Mouse (Mus musculus): ENCODE data around the gene Sergef. TPM values are rescaled to one million over a fixed set of nuclear protein-coding genes. Genes with fewer than 3 reads are reported as not detected.

Sergef gene
- polyA plus RNA-seq, 1 experiment from 2014 or later: 11.4 TPM

DNA sequence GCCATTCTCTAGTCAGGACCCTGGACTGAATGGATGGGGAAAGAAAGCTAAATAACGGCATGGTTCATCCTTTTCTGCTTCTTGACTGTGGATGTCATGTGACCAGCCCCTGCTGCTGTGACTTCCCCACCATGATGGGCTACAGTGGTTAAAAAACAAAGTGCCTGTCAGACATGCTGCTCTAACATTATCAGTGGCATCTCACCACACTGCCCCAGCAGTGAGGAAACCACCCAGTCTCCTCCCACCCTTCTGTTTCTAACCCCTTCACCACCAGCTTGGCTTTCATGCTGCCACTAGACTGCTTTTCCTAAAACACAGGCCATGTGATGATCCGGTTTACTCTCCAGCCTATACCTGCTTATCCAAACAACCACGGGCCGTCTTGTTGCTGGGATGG lies 140.0 kb downstream of the Sergef start:
- no peaks in the 10 kb centered on the region for H3K27me3 ChIP-seq (ENCODE audit: control insufficient read depth, insufficient read depth, low read length)
- H3K27ac ChIP-seq (ENCODE audit: low read length): no peak overlapping the region
- no peaks in the 10 kb centered on the region for H3K9me3 ChIP-seq (replicated peaks; ENCODE audit: control insufficient read depth, low read length)
- H3K4me3 ChIP-seq (ENCODE audit: low read length): no peak overlapping the region
- WGBS: 85% methylated on average over 4 of the region's 4 CpGs
- H3K4me1 ChIP-seq (ENCODE audit: control insufficient read depth, insufficient read depth, low read length): no peaks in the 10 kb centered on the region
- no peaks in the 10 kb centered on the region for H3K36me3 ChIP-seq (ENCODE audit: control insufficient read depth, insufficient read depth)
- ATAC-seq (replicated peaks; ENCODE audit: extremely low read depth, insufficient read depth, low FRiP score): no peak; the same call in 1 of the 2 replicates
- H3K9ac ChIP-seq (ENCODE audit: low read length): no peak overlapping the region
- H3K4me2 ChIP-seq (ENCODE audit: low read depth, low read length): no peak overlapping the region

DNA sequence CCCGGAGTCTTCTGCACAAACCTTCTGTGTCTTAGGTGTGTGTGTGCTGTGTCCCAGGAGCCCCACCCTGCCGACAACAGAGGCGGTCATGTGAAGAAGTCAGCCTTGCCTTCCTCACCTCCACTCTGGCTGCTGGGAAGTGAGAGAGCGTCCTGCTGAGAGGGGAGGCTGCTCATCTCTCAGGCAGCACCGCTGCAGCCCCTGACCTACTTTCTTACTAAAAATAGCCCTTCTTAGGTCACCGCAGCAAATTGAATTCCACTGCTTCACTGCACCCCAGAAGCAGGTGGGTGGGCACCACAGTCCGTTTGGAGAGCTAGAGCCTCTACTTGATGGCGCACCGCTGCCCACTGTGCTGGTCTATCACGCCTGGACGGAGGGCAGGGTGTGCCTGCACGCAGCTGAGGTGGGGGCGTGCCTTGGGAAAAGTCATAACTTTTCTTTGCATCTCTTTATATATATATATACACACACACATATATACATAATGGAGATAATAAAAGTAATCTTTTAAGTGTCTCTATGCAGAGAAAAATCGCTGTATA lies 147.4 kb downstream of the Sergef start:
- no peak overlapping the region for H3K4me3 ChIP-seq (ENCODE audit: low read length)
- H3K4me2 ChIP-seq (ENCODE audit: low read depth, low read length): no peak overlapping the region

DNA sequence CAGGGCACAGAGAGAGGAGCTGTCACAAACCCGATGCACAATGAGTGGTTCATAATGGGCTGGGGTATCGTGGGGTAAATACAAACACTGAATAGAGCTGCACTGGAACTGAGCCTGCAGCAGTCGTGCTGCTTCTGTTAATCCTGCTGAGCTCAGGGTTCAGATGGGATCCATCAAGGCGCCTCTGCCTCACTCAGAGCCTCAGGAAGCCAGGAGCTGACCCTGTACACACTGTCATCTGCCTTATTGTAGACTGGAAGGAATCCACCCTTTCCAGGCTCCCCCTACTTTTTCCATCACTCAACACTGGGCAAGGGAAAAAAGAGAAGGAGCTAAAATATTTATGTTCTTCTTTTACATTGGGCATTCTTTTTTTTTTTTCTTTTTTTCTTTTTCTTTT lies 152.3 kb downstream of the Sergef start:
- no peaks in the 10 kb centered on the region for H3K9me3 ChIP-seq (replicated peaks; ENCODE audit: control insufficient read depth, low read length)
- H3K36me3 ChIP-seq (ENCODE audit: control insufficient read depth, insufficient read depth): no peaks in the 10 kb centered on the region
- ATAC-seq (replicated peaks; ENCODE audit: extremely low read depth, insufficient read depth, low FRiP score): no peak
- H3K4me2 ChIP-seq (ENCODE audit: low read depth, low read length): no peak overlapping the region
- WGBS: 56% methylated on average over 4 of the region's 4 CpGs
- no peak overlapping the region for H3K4me3 ChIP-seq (ENCODE audit: low read length)
- H3K4me1 ChIP-seq (ENCODE audit: control insufficient read depth, insufficient read depth, low read length): peaks cover 7% of the 10 kb centered on the region
- no peak overlapping the region for H3K9ac ChIP-seq (ENCODE audit: low read length)
- no peak overlapping the region for H3K27ac ChIP-seq (ENCODE audit: low read length)
- H3K27me3 ChIP-seq (ENCODE audit: control insufficient read depth, insufficient read depth, low read length): no peaks in the 10 kb centered on the region

More for the DNA sequence above, 147.4 kb downstream of the Sergef start:
- Histone ChIP-seq H3K27ac (ENCODE audit: low read length) (no peak overlapping the region), H3K4me1 (ENCODE audit: control insufficient read depth, insufficient read depth, low read length) (no peaks in the 10 kb centered on the region), H3K9ac (ENCODE audit: low read length) (no peak overlapping the region), H3K27me3 (ENCODE audit: control insufficient read depth, insufficient read depth, low read length) (no peaks in the 10 kb centered on the region), H3K9me3 (replicated peaks; ENCODE audit: control insufficient read depth, low read length) (no peaks in the 10 kb centered on the region), H3K36me3 (ENCODE audit: control insufficient read depth, insufficient read depth) (no peaks in the 10 kb centered on the region)
- no peak for ATAC-seq (replicated peaks; ENCODE audit: extremely low read depth, insufficient read depth, low FRiP score)
- WGBS: 43% methylated on average over 14 of the region's 14 CpGs

DNA sequence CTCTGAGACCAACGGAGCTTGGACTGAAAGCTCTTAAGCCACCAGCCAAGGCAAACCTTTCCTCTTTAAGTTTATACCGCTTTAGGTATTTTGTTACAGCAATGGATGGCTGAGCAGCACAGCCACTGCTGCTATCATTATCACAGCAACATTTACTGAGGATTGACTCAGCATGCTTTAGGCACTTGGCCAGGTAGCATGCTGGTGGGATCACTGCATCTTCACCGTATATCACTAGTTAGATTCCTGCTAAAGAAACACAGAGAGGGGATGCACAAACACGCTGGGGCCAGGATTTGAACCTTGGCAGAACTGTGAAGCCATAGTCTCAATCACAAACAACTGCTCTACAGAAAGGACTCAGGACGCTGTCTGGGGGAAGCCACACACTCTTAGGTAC lies 152.8 kb downstream of the Sergef start:
- Histone ChIP-seq H3K36me3 (ENCODE audit: control insufficient read depth, insufficient read depth) (no peaks in the 10 kb centered on the region), H3K27me3 (ENCODE audit: control insufficient read depth, insufficient read depth, low read length) (no peaks in the 10 kb centered on the region), H3K27ac (ENCODE audit: low read length) (no peak overlapping the region), H3K4me3 (ENCODE audit: low read length) (no peak overlapping the region), H3K4me1 (ENCODE audit: control insufficient read depth, insufficient read depth, low read length) (peaks cover 13% of the 10 kb centered on the region), H3K9ac (ENCODE audit: low read length) (no peak overlapping the region), H3K9me3 (replicated peaks; ENCODE audit: control insufficient read depth, low read length) (no peaks in the 10 kb centered on the region), H3K4me2 (ENCODE audit: low read depth, low read length) (no peak overlapping the region)
- ATAC-seq (replicated peaks; ENCODE audit: extremely low read depth, insufficient read depth, low FRiP score): no peak
- 77% methylated on average over 5 of the region's 5 CpGs for WGBS

DNA sequence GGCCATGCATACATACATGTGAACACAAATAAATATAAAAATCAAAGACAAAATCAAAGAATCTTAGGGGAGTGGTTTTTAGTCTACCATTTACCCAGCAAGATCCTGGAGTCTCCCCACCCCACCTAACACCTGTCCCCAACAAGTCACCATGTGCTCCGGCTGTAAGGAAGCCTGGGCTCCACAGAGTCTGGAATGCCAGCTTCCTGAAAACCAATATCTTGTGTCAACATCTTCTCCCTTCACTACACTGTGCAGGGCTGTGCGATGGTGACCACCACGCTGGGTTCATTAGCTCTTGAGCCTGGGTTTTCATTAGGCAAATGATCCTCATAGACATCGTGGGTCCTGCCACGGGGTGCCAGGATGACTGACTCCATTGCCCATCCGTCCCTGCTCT lies 155.4 kb downstream of the Sergef start:
- no peak overlapping the region for H3K4me2 ChIP-seq (ENCODE audit: low read depth, low read length)
- H3K27ac ChIP-seq (ENCODE audit: low read length): no peak overlapping the region
- ATAC-seq (replicated peaks; ENCODE audit: extremely low read depth, insufficient read depth, low FRiP score): no peak
- 76% methylated on average over 6 of the region's 6 CpGs for WGBS
- no peaks in the 10 kb centered on the region for H3K9me3 ChIP-seq (replicated peaks; ENCODE audit: control insufficient read depth, low read length)
- H3K9ac ChIP-seq (ENCODE audit: low read length): no peak overlapping the region
- no peak overlapping the region for H3K4me3 ChIP-seq (ENCODE audit: low read length)
- H3K36me3 ChIP-seq (ENCODE audit: control insufficient read depth, insufficient read depth): no peaks in the 10 kb centered on the region
- no peaks in the 10 kb centered on the region for H3K27me3 ChIP-seq (ENCODE audit: control insufficient read depth, insufficient read depth, low read length)
- H3K4me1 ChIP-seq (ENCODE audit: control insufficient read depth, insufficient read depth, low read length): peaks cover 17% of the 10 kb centered on the region

DNA sequence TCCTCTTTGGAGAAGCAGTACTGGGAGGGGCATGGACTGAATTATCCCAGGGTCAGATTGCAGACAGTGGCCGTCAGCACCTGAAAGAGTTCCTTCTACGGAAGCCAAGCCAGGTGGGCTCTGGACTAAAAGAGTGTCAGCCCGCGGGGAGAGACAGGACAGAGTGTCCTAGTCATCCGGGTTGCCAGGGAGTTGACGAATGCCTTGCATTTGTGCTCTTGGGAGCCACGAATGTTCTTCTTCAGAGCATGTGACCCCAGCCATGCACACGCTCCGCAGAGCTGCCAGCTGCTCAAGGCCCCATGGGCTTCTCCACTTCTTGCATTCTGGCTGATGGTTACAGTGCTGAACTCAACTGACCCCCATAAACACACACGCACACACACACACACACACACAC lies 156.6 kb downstream of the Sergef start:
- H3K27ac ChIP-seq (ENCODE audit: low read length): no peak overlapping the region
- WGBS: 49% methylated on average over 10 of the region's 10 CpGs
- ATAC-seq (replicated peaks; ENCODE audit: extremely low read depth, insufficient read depth, low FRiP score): no peak
- no peak overlapping the region for H3K4me3 ChIP-seq (ENCODE audit: low read length)
- H3K9ac ChIP-seq (ENCODE audit: low read length): no peak overlapping the region
- no peaks in the 10 kb centered on the region for H3K27me3 ChIP-seq (ENCODE audit: control insufficient read depth, insufficient read depth, low read length)
- H3K4me2 ChIP-seq (ENCODE audit: low read depth, low read length): no peak overlapping the region
- H3K9me3 ChIP-seq (replicated peaks; ENCODE audit: control insufficient read depth, low read length): no peaks in the 10 kb centered on the region
- peaks cover 17% of the 10 kb centered on the region for H3K4me1 ChIP-seq (ENCODE audit: control insufficient read depth, insufficient read depth, low read length)
- H3K36me3 ChIP-seq (ENCODE audit: control insufficient read depth, insufficient read depth): no peaks in the 10 kb centered on the region

DNA sequence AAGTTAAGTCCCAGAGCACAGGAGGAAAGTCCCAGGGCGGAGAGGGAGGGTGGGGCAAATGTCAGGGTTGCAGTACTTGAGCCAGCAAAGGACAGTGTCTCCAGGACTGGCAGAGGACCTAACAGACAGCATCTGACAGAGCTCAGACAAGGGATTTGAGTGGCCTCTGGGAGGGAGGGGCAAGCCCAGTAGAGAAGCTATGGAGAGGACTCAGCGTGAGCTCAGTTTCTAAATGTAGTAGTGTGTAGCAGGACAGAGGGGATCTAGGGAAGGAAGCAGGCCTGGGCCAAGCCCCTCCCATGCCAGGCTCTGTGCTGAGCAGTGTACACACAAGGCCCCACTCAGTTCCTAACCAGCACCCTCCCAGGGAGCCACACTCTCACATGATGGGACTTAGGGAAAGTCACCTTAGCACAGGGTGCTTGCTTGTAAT lies 157.5 kb downstream of the Sergef start:
- Histone ChIP-seq H3K27ac (ENCODE audit: low read length) (peak overlapping the region; percentile 73), H3K36me3 (ENCODE audit: control insufficient read depth, insufficient read depth) (no peaks in the 10 kb centered on the region), H3K27me3 (ENCODE audit: control insufficient read depth, insufficient read depth, low read length) (no peaks in the 10 kb centered on the region), H3K4me1 (ENCODE audit: control insufficient read depth, insufficient read depth, low read length) (peaks cover 17% of the 10 kb centered on the region), H3K9ac (ENCODE audit: low read length) (peak overlapping the region; percentile 23; the same call in 1 of the 2 replicates), H3K9me3 (replicated peaks; ENCODE audit: control insufficient read depth, low read length) (no peaks in the 10 kb centered on the region), H3K4me2 (ENCODE audit: low read depth, low read length) (no peak overlapping the region), H3K4me3 (ENCODE audit: low read length) (no peak overlapping the region)
- peak; percentile 93 for ATAC-seq (replicated peaks; ENCODE audit: extremely low read depth, insufficient read depth, low FRiP score)
- WGBS: 26% methylated on average over 2 of the region's 2 CpGs

GRCm38 (mm10) chr7:46479793-46480192 lies 159.8 kb downstream of the Sergef start:
- WGBS: 39% methylated on average over 6 of the region's 6 CpGs
- no peak for ATAC-seq (replicated peaks; ENCODE audit: extremely low read depth, insufficient read depth, low FRiP score)
- Histone ChIP-seq H3K9ac (ENCODE audit: low read length) (no peak overlapping the region), H3K27ac (ENCODE audit: low read length) (no peak overlapping the region), H3K4me2 (ENCODE audit: low read depth, low read length) (no peak overlapping the region), H3K36me3 (ENCODE audit: control insufficient read depth, insufficient read depth) (no peaks in the 10 kb centered on the region), H3K27me3 (ENCODE audit: control insufficient read depth, insufficient read depth, low read length) (no peaks in the 10 kb centered on the region), H3K4me3 (ENCODE audit: low read length) (no peak overlapping the region), H3K4me1 (ENCODE audit: control insufficient read depth, insufficient read depth, low read length) (peaks cover 20% of the 10 kb centered on the region), H3K9me3 (replicated peaks; ENCODE audit: control insufficient read depth, low read length) (no peaks in the 10 kb centered on the region)

DNA sequence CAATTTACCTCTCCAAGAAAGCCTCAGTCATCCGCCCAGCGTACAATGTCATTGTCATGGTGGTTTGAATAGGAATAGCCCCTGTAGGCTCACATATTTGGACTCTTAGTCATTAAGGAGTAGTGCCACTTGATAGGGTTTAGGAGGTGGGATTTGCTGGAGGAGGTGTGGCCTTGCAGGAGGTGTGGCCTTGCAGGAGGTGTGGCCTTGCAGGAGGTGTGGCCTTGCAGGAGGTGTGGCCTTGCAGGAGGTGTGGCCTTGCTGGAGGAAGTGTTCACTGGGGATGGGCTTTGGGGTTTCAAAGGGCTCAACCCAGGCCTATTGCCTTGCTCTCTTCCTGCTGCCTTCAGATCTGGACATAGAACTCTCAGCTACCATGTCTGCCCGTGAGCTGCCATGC lies 162.2 kb downstream of the Sergef start:
- 86% methylated on average over 3 of the region's 3 CpGs for WGBS
- no peak overlapping the region for H3K4me3 ChIP-seq (ENCODE audit: low read length)
- ATAC-seq (replicated peaks; ENCODE audit: extremely low read depth, insufficient read depth, low FRiP score): no peak
- no peak overlapping the region for H3K4me2 ChIP-seq (ENCODE audit: low read depth, low read length)
- H3K9ac ChIP-seq (ENCODE audit: low read length): no peak overlapping the region
- H3K27ac ChIP-seq (ENCODE audit: low read length): no peak overlapping the region
- no peaks in the 10 kb centered on the region for H3K9me3 ChIP-seq (replicated peaks; ENCODE audit: control insufficient read depth, low read length)
- H3K36me3 ChIP-seq (ENCODE audit: control insufficient read depth, insufficient read depth): no peaks in the 10 kb centered on the region
- no peaks in the 10 kb centered on the region for H3K27me3 ChIP-seq (ENCODE audit: control insufficient read depth, insufficient read depth, low read length)
- H3K4me1 ChIP-seq (ENCODE audit: control insufficient read depth, insufficient read depth, low read length): peaks cover 17% of the 10 kb centered on the region
